In genomic region chr5:30855674-30856073, GRCm38 (mm10) we compare ENCODE assay signal across 12 mouse cellular contexts. TPM values are rescaled to one million over a fixed set of nuclear protein-coding genes. Genes with fewer than 3 reads are reported as not detected.
DNase-seq lines count a peak whose midpoint lies in the region; ATAC-seq and TF ChIP-seq lines count a peak whose summit lies in the region.
"Had no signal": no experiment of that assay in that cellular context is flagged by ENCODE, and none has a peak within 500 bp of the region (broad histone marks: within the 10 kb centered on the region; RNA-seq: fewer than 3 reads in every experiment).

No protein-coding gene starts in this region.

- H3K79me2 ChIP-seq in heart, adult 2 months (replicated peaks; ENCODE audit: control insufficient read depth, insufficient read depth, low read length), result no peaks in the 10 kb centered on the region

- no peak overlapping the region for H3K4me3 ChIP-seq in kidney, embryonic 15.5 days (replicated peaks)
- H3K4me3 ChIP-seq in testis, adult 2 months (ENCODE audit: control insufficient read depth, low read depth, low read length), result peak overlapping the region; percentile 41
- H3K4me3 ChIP-seq in stomach, postnatal 0 days (ENCODE audit: low read depth, low read length), result no peak overlapping the region
- no peak overlapping the region for H3K4me3 ChIP-seq in heart, adult 2 months
- no peak overlapping the region for H3K4me3 ChIP-seq in thymus, adult 2 months (ENCODE audit: control insufficient read depth, insufficient read depth, low read length)

- intact Hi-C loops in heart, adult 2 months (cut with DNase I), result no loop called here

- peaks cover 13% of the 10 kb centered on the region for H3K4me1 ChIP-seq in kidney, embryonic 15.5 days
- no peaks in the 10 kb centered on the region for H3K4me1 ChIP-seq in testis, adult 2 months (ENCODE audit: control insufficient read depth, insufficient read depth, low read length)
- H3K4me1 ChIP-seq in stomach, postnatal 0 days (replicated peaks; ENCODE audit: control insufficient read depth, insufficient read depth), result no peaks in the 10 kb centered on the region
- peaks cover 5% of the 10 kb centered on the region for H3K4me1 ChIP-seq in heart, adult 2 months (ENCODE audit: control insufficient read depth, insufficient read depth, low read length)
- no peaks in the 10 kb centered on the region for H3K4me1 ChIP-seq in thymus, adult 2 months (replicated peaks; ENCODE audit: control insufficient read depth, insufficient read depth, low read length)

- peak; percentile 53 for DNase-seq in kidney, adult 11 months
- no peak for DNase-seq in testis, postnatal 10 days (ENCODE audit: low spot score)
- peak; percentile 28 for DNase-seq in induced T-regulatory cell, adult 2 months (ENCODE audit: low read depth)
- DNase-seq in stomach, postnatal 0 days (ENCODE audit: low spot score), result no peak
- DNase-seq in heart, adult 2 months, result no peak
- DNase-seq in thymus, adult 2 months, result no peak
- DNase-seq: cerebellum, postnatal 10 days; forebrain, postnatal 0 days; thymus, postnatal 36 days had no signal

- H3K4me2 ChIP-seq in kidney, embryonic 15.5 days, result no peak overlapping the region
- no peak overlapping the region for H3K4me2 ChIP-seq in stomach, postnatal 0 days (replicated peaks; ENCODE audit: low read depth)

- no peak for TF ChIP-seq CTCF in testis, adult 2 months (IDR thresholded peaks at IDR 0.05; ENCODE audit: control insufficient read depth, insufficient read depth, insufficient replicate concordance, low read depth, low read length)
- TF ChIP-seq CTCF in stomach, postnatal 0 days (IDR thresholded peaks at IDR 0.05; ENCODE audit: low read depth), result peak; percentile 60
- TF ChIP-seq CTCF in heart, adult 2 months (IDR thresholded peaks at IDR 0.05), result no peak
- no peak for TF ChIP-seq CTCF in thymus, adult 2 months (IDR thresholded peaks at IDR 0.05; ENCODE audit: borderline replicate concordance, control insufficient read depth, extremely low read depth, insufficient read depth, low read length, poor library complexity)

- no peak for ATAC-seq in kidney, embryonic 15.5 days (replicated peaks; ENCODE audit: low FRiP score)
- no peak for ATAC-seq in stomach, postnatal 0 days (ENCODE audit: low FRiP score, low TSS enrichment)
- ATAC-seq: forebrain, postnatal 0 days had no signal

- no peak for TF ChIP-seq POLR2A in testis, adult 2 months (IDR thresholded peaks at IDR 0.05; ENCODE audit: control insufficient read depth, low read depth, low read length)
- no peak for TF ChIP-seq POLR2A in heart, adult 2 months (IDR thresholded peaks at IDR 0.05; ENCODE audit: insufficient read depth, low read depth, low read length)
- TF ChIP-seq POLR2A in thymus, adult 2 months (IDR thresholded peaks at IDR 0.05; ENCODE audit: control insufficient read depth, extremely low read depth, insufficient read depth, low read length, poor library complexity), result no peak

- H3K27me3 ChIP-seq in kidney, embryonic 15.5 days, result no peaks in the 10 kb centered on the region
- no peaks in the 10 kb centered on the region for H3K27me3 ChIP-seq in testis, adult 2 months (ENCODE audit: control insufficient read depth, insufficient read depth, low read length)
- H3K27me3 ChIP-seq in stomach, postnatal 0 days (ENCODE audit: control insufficient read depth, insufficient read depth, low read length), result no peaks in the 10 kb centered on the region
- no peaks in the 10 kb centered on the region for H3K27me3 ChIP-seq in heart, adult 2 months (ENCODE audit: control insufficient read depth, insufficient read depth, low read length)
- H3K27me3 ChIP-seq in thymus, adult 2 months (ENCODE audit: control insufficient read depth, insufficient read depth, low read length), result no peaks in the 10 kb centered on the region; the same call in 1 of the 2 replicates

- whole genome bisulfite sequencing in kidney, embryonic 15.5 days, result 63% methylated on average over 3 of the region's 3 CpGs
- WGBS in stomach, postnatal 0 days, result 45% methylated on average over 3 of the region's 3 CpGs
- 69% methylated on average over 3 of the region's 3 CpGs for WGBS in heart, adult 2 months
- 69% methylated on average over 3 of the region's 3 CpGs for WGBS in thymus, adult 2 months

- no peaks in the 10 kb centered on the region for H3K36me3 ChIP-seq in kidney, embryonic 15.5 days
- H3K36me3 ChIP-seq in testis, adult 2 months (ENCODE audit: control insufficient read depth, insufficient read depth, low read length), result no peaks in the 10 kb centered on the region
- H3K36me3 ChIP-seq in stomach, postnatal 0 days (ENCODE audit: control insufficient read depth, insufficient read depth, low read length), result no peaks in the 10 kb centered on the region
- no peaks in the 10 kb centered on the region for H3K36me3 ChIP-seq in heart, adult 2 months (ENCODE audit: control insufficient read depth, insufficient read depth, low read length)
- H3K36me3 ChIP-seq in thymus, adult 2 months (ENCODE audit: control insufficient read depth, insufficient read depth, low read length), result no peaks in the 10 kb centered on the region

- H3K27ac ChIP-seq in kidney, embryonic 15.5 days, result no peak overlapping the region
- no peak overlapping the region for H3K27ac ChIP-seq in testis, adult 2 months (ENCODE audit: control insufficient read depth, insufficient read depth, low read depth, low read length)
- no peak overlapping the region for H3K27ac ChIP-seq in stomach, postnatal 0 days (replicated peaks)
- H3K27ac ChIP-seq in heart, adult 2 months, result no peak overlapping the region
- no peak overlapping the region for H3K27ac ChIP-seq in thymus, adult 2 months (ENCODE audit: control insufficient read depth, insufficient read depth, low read length)

- peaks cover 5% of the 10 kb centered on the region; the same call in 1 of the 2 replicates for H3K9me3 ChIP-seq in kidney, embryonic 15.5 days (replicated peaks)
- H3K9me3 ChIP-seq in stomach, postnatal 0 days (ENCODE audit: control insufficient read depth, low read length), result no peaks in the 10 kb centered on the region

- TF ChIP-seq EP300 in stomach, postnatal 0 days (optimal IDR thresholded peaks at IDR 0.05), result no peak
- TF ChIP-seq EP300 in heart, adult 2 months (IDR thresholded peaks at IDR 0.05; ENCODE audit: insufficient read depth, low read depth, low read length), result no peak

- no peak overlapping the region for H3K9ac ChIP-seq in kidney, embryonic 15.5 days
- no peak overlapping the region for H3K9ac ChIP-seq in stomach, postnatal 0 days (ENCODE audit: low read length)
- H3K9ac ChIP-seq in heart, adult 2 months (ENCODE audit: low read depth, low read length), result no peak overlapping the region
- H3K9ac ChIP-seq: forebrain, postnatal 0 days had no signal

RNA-seq across cellular contexts. Expression of gene Tmem214, which starts 12.1 kb away (rescaled TPM):
- polyA plus RNA-seq in kidney, embryonic 15.5 days (2015; fragmentation: Nextera tagmentation; extraction: Ambion mirVana), result 82.4 and 93.2 TPM in 2 replicates
- 126 and 131 TPM in 2 replicates for polyA plus RNA-seq in testis, adult 2 months (2012; rRNA removed)
- polyA plus RNA-seq in stomach, postnatal 0 days (2015; fragmentation: Nextera tagmentation; extraction: Ambion mirVana), result 57.3 and 58.7 TPM in 2 replicates
- 10 to 100 TPM; 34.7 to 37.5 TPM for total RNA-seq in heart, adult 2 months (2021)
- polyA plus RNA-seq in heart, adult 2 months (2012; rRNA removed), result 55.3 and 55.7 TPM in 2 replicates
- polyA plus RNA-seq in thymus, adult 2 months (2012; rRNA removed), result 101 and 106 TPM in 2 replicates

RNA-seq across cellular contexts. Expression of gene Agbl5, which starts 32.8 kb away (rescaled TPM):
- polyA plus RNA-seq in kidney, embryonic 15.5 days (2015; fragmentation: Nextera tagmentation; extraction: Ambion mirVana), result 20.6 and 25.9 TPM in 2 replicates
- 489 and 539 TPM in 2 replicates for polyA plus RNA-seq in testis, adult 2 months (2012; rRNA removed)
- 6.9 and 9.1 TPM in 2 replicates for polyA plus RNA-seq in stomach, postnatal 0 days (2015; fragmentation: Nextera tagmentation; extraction: Ambion mirVana)
- 1 to 10 TPM; 4.3 to 4.8 TPM for total RNA-seq in heart, adult 2 months (2021)
- polyA plus RNA-seq in heart, adult 2 months (2012; rRNA removed), result 7.8 and 8.7 TPM in 2 replicates
- polyA plus RNA-seq in thymus, adult 2 months (2012; rRNA removed), result 40.7 and 53.0 TPM in 2 replicates

RNA-seq across cellular contexts. Expression of gene Mapre3, which starts 41.2 kb away (rescaled TPM):
- polyA plus RNA-seq in kidney, embryonic 15.5 days (2015; fragmentation: Nextera tagmentation; extraction: Ambion mirVana), result 22.4 and 23.6 TPM in 2 replicates
- 341 and 342 TPM in 2 replicates for polyA plus RNA-seq in testis, adult 2 months (2012; rRNA removed)
- 14.1 and 15.5 TPM in 2 replicates for polyA plus RNA-seq in stomach, postnatal 0 days (2015; fragmentation: Nextera tagmentation; extraction: Ambion mirVana)
- 10 to 100 TPM; 36.5 to 38.2 TPM for total RNA-seq in heart, adult 2 months (2021)
- polyA plus RNA-seq in heart, adult 2 months (2012; rRNA removed), result 49.1 and 52.8 TPM in 2 replicates
- polyA plus RNA-seq in thymus, adult 2 months (2012; rRNA removed), result 11.5 and 16.6 TPM in 2 replicates
- total RNA-seq: megakaryocyte-erythroid progenitor cell, adult 5-6 weeks had no signal

RNA-seq across cellular contexts. Expression of gene Ost4, which starts 51.9 kb away (rescaled TPM):
- 491 and 504 TPM in 2 replicates for polyA plus RNA-seq in kidney, embryonic 15.5 days (2015; fragmentation: Nextera tagmentation; extraction: Ambion mirVana)
- polyA plus RNA-seq in testis, adult 2 months (2012; rRNA removed), result 184 and 197 TPM in 2 replicates
- polyA plus RNA-seq in stomach, postnatal 0 days (2015; fragmentation: Nextera tagmentation; extraction: Ambion mirVana), result 368 and 397 TPM in 2 replicates
- total RNA-seq in heart, adult 2 months (2021), result 100 to 1,000 TPM; 160 to 161 TPM
- polyA plus RNA-seq in heart, adult 2 months (2012; rRNA removed), result 191 and 208 TPM in 2 replicates
- 192 and 239 TPM in 2 replicates for polyA plus RNA-seq in thymus, adult 2 months (2012; rRNA removed)

RNA-seq across cellular contexts. Expression of gene Emilin1, which starts 57.5 kb away (rescaled TPM):
- 258 and 306 TPM in 2 replicates for polyA plus RNA-seq in kidney, embryonic 15.5 days (2015; fragmentation: Nextera tagmentation; extraction: Ambion mirVana)
- polyA plus RNA-seq in testis, adult 2 months (2012; rRNA removed), result 5.7 and 6.5 TPM in 2 replicates
- polyA plus RNA-seq in stomach, postnatal 0 days (2015; fragmentation: Nextera tagmentation; extraction: Ambion mirVana), result 85.6 and 97.0 TPM in 2 replicates
- total RNA-seq in heart, adult 2 months (2021), result 10 to 100 TPM; 21.2 to 21.3 TPM
- 30.6 and 31.3 TPM in 2 replicates for polyA plus RNA-seq in heart, adult 2 months (2012; rRNA removed)
- 44.6 and 57.5 TPM in 2 replicates for polyA plus RNA-seq in thymus, adult 2 months (2012; rRNA removed)

Comparison
In these comparisons a context has a peak if more than half of its experiments do, and no peak if none do; other contexts are left out.
1. DNase-seq: peak in kidney, adult 11 months (single experiment) and induced T-regulatory cell, adult 2 months (single experiment); none in testis, postnatal 10 days (single experiment), stomach, postnatal 0 days (single experiment), heart, adult 2 months (0 of 2) and thymus, adult 2 months (single experiment).